Mouse (Mus musculus) urinary bladder, postnatal 14 days (tissue): Measurements from ENCODE around the gene Atp6v1g2.

ENCODE experiments used
- DNase-seq: peaks from one replicate; pipeline ENCODE4 v3.0.0; 2021; ENCODE audit warnings: low spot score

Atp6v1g2 gene

DNA sequence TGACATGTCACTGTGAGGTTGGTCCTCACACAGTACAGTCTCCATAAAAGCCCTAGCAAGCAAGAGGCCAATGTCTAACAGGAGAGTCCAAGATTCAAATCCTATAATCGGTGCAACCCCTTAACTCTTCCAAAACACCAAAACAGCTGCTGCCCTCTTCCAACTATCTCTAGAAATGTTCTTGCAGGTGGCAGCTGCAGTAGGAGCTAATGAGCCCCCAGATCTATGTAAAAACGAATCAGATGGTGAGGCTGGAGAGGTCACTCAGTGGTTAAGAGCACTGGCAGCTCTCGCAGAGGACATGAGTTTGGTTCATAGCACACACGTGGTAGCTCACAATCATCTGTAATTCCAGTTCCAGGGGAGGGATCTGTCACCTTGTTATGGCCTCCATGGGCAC is 22.2 kb downstream of the Atp6v1g2 start:
- no peak for DNase-seq

DNA sequence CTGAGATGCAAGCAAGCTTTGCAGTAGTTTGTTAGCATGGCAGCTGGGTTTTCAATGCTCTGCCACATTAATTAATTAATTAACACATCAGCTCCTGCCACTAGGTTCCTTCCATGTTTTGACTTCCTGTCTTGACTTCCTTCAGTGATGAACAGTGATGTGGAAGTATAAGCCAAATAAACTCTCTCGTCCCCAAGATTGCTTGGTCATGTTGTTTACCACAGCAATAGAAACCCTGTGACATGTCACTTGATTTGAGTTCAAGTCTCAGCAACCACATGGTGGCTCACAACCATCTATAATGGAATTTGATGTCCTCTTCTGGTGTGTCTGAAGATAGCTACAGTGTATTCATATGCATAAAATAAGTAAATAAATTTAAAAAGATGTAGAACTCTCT is 23.9 kb downstream of the Atp6v1g2 start:
- DNase-seq, result no peak

DNA sequence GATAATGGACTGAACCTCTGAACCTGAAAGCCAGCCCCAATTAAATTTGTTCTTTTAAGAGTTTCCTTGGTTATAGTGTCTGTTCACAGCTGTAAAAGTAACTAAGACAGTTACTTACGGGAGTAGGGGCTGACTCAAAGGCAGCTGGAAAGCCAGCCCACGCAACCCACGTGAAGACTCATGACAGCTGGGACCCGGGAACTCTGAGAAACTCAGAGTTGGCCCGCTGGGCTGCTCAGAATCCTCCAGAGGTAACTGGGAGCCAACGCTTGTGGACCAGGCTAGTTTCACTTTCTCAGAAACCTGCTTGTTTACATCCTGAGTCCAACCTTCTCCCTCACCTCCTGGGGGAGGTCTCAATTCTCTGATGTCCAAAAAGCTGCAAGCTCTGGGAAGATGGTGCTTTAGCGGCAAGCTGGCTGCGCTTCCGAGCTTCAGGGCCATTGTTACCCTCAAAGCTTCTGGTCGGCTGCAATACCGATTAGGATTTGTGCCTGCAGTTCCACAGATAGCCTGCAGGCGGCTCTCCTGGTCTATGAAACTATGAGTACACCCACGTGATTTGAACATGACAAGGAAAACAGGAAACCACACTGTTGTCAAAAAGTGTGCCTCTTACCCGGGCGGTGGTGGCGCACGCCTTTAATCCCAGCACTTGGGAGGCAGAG is 24.5 kb downstream of the Atp6v1g2 start:
- peak; percentile 93 for DNase-seq

DNA sequence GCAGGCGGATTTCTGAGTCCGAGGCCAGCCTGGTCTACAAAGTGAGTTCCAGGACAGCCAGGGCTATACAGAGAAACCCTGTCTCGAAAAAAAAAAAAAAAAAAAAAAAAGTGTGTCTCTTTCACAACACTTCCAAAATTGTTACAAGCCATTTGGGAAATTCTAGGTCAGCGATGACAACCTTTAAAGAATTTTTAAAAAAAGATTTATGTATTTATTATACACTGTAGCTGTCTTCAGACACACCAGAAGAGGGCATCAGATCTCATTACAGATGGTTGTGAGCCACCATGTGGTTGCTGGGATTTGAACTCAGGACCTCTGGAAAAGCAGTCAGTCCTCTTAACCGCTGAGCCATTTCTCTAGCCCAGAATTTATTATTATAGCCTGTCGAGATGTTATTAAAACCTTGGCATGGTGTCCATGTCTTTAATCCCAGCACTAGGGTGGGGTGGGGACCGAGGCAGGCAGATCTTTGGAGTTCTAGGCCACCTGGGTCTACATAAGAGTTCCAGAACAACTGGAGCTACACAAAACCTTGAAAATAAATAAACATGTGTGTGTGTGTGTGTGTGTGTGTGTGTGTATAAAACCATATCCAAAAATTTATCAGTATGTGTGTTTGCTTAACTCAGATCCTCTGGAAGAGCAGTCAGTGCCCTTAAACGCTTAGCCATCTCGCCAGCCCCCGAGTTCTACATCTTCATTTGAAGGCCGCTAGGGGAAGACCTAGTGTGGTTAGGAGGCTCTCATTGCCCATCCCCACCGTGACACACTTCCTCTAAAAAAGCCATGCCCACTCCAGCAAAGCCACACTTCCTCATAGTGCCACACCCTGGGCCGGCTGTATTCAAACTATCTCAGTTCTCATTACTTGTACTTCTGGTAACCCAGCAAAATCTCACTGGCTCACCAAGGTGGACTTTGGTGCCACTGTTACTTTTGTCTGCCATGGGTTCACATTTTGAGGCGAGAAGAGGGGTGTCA is 25.3 kb downstream of the Atp6v1g2 start:
- peak; percentile 53 for DNase-seq

GRCm38 (mm10) chr17:35259621-35260020 is 26.2 kb downstream of the Atp6v1g2 start:
- no peak for DNase-seq

DNA sequence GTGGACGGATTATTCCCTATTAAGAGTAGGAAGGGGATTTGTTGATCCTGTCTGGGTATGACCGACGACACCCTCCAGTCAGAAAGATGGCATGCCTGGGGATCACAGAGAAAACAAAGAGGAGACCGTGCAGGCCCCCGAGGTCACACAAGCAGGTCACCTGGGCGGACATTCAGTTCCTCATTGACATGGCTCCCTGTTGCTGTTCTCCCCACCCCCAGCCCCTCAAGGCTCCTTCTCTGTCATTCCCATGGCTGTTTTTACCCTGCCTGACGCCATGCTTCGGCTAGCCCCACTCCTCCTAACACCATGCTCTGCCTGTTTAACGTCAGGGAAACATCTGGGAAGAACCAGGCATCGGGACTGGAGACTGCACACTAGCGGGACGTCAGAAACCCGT is 28.2 kb downstream of the Atp6v1g2 start:
- no peak for DNase-seq

GRCm38 (mm10) chr17:35262664-35263522 is 29.4 kb downstream of the Atp6v1g2 start, which contains the start of gene H2-D1:
Gene H2-D1, plus strand, starts transcription at chr17:35262730.
- peak; percentile 99 for DNase-seq

- DNase-seq, result no peak
Measured at GRCm38 (mm10) chr17:35263523-35263883, 30.0 kb downstream of the Atp6v1g2 start.

- no peak for DNase-seq
Measured at GRCm38 (mm10) chr17:35267399-35268086, 34.1 kb downstream of the Atp6v1g2 start.

DNA sequence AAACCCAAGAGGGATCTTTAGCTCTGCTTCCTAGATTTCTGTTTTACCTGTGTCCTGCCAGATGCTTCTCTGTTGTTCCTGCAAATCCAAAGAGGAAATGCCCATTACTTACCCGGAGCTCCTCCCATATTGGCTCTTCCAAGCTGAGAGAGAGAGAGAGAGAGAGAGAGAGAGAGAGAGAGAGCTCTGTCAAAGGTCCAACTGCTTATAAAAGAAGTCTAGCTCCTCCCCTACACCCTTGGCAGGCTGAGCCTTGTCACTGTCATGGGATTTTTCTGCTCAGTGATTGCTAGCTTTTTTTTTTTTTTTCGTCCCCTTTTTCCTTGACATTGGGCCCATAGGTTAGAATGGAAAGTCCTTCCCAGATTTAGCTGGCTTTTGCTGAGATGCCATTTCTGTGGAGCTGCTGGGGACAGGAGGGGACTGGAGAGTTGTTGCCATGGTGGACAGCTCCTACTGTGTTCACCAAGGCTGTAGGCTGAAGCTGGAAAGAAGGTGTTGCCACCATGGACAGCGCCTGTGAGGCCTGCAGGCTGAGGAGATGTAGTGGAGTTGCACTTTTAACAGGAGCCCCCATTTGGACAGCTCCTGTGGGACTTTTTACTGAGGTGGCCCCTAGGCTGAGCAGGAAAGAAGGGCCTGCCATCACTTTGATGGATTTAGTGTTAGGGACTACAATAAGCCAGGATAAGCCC is 36.3 kb downstream of the Atp6v1g2 start:
- DNase-seq, result peak; percentile 41

DNA sequence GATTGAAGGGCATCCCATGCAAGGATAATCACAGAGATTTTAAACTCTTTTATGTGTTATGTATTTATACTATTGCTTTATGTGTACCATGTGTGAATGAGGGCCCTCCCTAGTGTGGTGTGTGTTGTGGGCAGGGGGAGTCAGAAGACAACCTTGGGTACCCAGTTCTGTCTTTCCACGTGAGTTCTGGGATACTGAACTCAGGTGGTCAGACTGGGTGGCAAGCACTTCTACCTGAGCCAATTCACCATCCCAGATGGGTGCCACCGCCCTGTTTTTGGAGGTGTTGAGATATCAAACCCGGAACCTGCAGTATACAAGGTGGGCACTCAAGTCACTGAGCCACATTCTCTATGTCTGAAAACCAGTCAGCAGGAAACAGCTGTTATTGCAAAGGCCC is 38.8 kb downstream of the Atp6v1g2 start:
- no peak for DNase-seq

DNA sequence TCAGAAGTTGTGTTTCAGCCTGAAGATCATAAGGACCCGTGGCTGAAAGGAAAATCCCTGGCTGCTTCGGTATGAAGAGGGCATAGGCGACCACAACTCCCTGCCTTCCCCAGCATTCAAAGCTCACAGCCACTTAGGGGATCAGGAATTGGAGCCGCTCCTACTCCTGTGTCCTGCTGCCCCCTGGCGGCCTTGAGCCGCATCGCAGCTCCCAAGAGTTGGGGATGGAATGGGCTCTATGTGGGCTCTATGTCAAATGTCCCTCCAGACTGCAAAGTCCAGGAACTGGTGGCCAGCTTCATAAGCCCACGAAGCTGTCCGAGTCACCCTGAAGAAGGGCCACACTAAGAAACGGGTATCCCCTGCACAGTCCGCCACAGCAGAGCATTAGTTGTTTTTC is 41.3 kb downstream of the Atp6v1g2 start:
- DNase-seq, result peak; percentile 88

DNA sequence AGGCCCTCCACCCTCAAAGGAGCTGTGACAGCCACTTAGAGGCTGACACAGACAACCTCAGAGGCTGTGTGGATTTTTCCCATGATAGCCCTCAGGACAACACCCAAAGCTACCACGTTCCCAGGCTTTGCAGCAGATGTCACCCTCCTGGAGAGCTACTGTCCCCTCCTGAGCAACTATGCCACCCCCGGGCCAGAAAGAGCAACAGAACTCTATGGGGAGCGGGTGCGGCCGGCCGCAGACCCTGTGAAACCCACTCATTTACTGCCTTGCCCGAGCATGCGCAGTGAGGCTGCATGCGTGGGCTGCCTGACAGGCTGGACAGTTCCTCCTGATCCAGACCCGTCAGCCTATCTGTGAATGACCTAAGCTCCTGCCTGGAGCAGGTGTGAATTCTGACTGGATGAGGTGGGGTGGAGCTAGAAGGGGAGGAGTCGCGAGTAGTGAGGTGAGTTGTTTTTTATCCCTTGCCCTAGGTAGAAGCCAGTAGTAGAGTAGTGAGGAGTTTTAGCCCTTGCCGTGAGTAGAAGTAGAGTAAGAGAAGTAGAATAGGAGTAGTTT is 42.9 kb downstream of the Atp6v1g2 start:
- DNase-seq, result no peak

GRCm38 (mm10) chr17:35278049-35278448 is 44.6 kb downstream of the Atp6v1g2 start:
- no peak for DNase-seq

GRCm38 (mm10) chr17:35278957-35279688 is 45.7 kb downstream of the Atp6v1g2 start:
- DNase-seq, result no peak

- DNase-seq, result no peak
Measured at GRCm38 (mm10) chr17:35280276-35280675, 46.8 kb downstream of the Atp6v1g2 start.

- no peak for DNase-seq
Measured at GRCm38 (mm10) chr17:35285431-35285830, 52.0 kb downstream of the Atp6v1g2 start.
